Mouse (Mus musculus) olfactory bulb, adult 2 months (tissue): Measurements from ENCODE around the gene Nxn.

Experiments
- CTCF ChIP-seq: fragments of 200-500 bp; IDR thresholded peaks from 2 replicates; pipeline ENCODE4 v1.5.1; 2012; ENCODE audit warnings: low read depth, mild to moderate bottlenecking, low read length, moderate library complexity; ENCODE audit not compliant: insufficient read depth
- POLR2A ChIP-seq: fragments of 200-500 bp; IDR thresholded peaks from 2 replicates; pipeline ENCODE4 v1.6.1; 2012; ENCODE audit warnings: mild to moderate bottlenecking, low read depth, low read length, moderate library complexity; ENCODE audit not compliant: insufficient read depth

GRCm38 (mm10) chr11:76370491-76370890 is 28.4 kb downstream of the Nxn start:
- no peak for TF ChIP-seq POLR2A
- TF ChIP-seq CTCF: no peak
